Mouse (Mus musculus) MEL (cell line): Measurements from ENCODE around the gene Gramd1c.

Source experiments
- CTCF ChIP-seq, 3 experiments: IDR thresholded peaks in 2 of 3; conservative IDR thresholded peaks in 1 of 3; 2 replicates each; pipeline ENCODE4 v1.5.1; 2011 to 2012; ENCODE audit warnings: low read length in 3 of 3, low read depth in 2 of 3, mild to moderate bottlenecking in 2 of 3, improper control_type of control experiment in 1 of 3, inconsistent platforms in 1 of 3, mixed read lengths in 1 of 3, moderate library complexity in 1 of 3; ENCODE audit not compliant: control insufficient read depth in 1 of 3, insufficient read depth in 1 of 3, poor library complexity in 1 of 3, severe bottlenecking in 1 of 3
- E2F4 ChIP-seq: IDR thresholded peaks from 2 replicates; pipeline ENCODE4 v1.6.1; 2011; ENCODE audit warnings: low read depth, low read length, improper control_type of control experiment, borderline replicate concordance
- USF1 ChIP-seq: IDR thresholded peaks from 2 replicates; pipeline ENCODE4 v1.6.1; 2014; ENCODE audit warnings: low read depth, mild to moderate bottlenecking, inconsistent platforms, low read length, improper control_type of control experiment, moderate library complexity

GRCm38 (mm10) chr16:43972391-43972790 is 90.8 kb downstream of the Gramd1c start:
- no peak for TF ChIP-seq USF1
- no peak for TF ChIP-seq E2F4
- TF ChIP-seq CTCF (IDR thresholded peaks at IDR 0.05 in 2 of 3, conservative IDR thresholded peaks at IDR 0.05 in 1 of 3; ENCODE audit: control insufficient read depth in 1 of 3, insufficient read depth in 1 of 3, low read depth in 2 of 3, low read length in 3 of 3, poor library complexity in 1 of 3, severe bottlenecking in 1 of 3) = no peak
